Mouse (Mus musculus) ovary, adult 2 months (tissue): ENCODE measurements around the gene Abtb2. TPM values are rescaled to one million over a fixed set of nuclear protein-coding genes. Genes with fewer than 3 reads are reported as not detected.

Experiments used
- polyA plus RNA-seq: library from polyadenylated mRNA; depleted of rRNA; stranded (reverse); fragments of >200 nt; gene quantifications from 2 replicates; pipeline ENCODE4 v1.2.3, GENCODE M21; 2012; rRNA removed

Abtb2 gene
- 19.3 and 19.5 TPM in 2 replicates for polyA plus RNA-seq

DNA sequence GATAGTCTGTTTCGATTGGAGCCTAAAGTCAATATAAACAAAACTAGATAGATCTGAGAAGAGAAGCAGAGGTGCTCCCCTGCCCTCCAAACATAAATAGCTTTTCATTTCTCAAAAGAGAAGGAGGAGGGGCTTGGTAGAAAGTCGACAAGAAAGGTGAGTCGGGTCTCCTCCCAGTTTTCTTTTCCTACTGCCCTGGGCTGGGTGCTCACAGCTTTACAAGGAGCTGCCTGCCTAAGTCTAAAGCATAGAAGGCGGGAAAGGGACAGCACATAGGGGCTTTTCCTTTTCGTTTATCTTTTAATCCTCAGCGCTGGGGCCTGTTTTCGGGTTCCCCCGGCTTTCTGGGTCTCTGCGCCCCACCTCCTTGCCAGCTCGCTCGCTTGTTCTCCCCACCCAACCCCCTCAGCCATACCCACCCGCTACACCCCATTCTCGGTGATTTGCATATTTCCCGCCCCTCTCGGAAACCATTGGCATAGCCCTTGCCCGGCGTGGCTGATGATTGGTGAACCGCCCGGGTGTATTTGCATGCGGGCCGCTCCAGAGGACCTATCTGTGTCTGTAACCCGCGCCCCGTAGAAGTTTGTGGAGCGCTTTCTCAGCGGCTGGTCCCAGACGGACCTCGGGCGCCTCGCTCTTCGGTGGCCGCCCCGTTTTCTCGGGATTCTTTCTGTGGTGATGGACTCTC is at the start of gene Abtb2:
Abtb2 (plus strand) TSS at position 579 of the 691 bp plus-strand sequence.

DNA sequence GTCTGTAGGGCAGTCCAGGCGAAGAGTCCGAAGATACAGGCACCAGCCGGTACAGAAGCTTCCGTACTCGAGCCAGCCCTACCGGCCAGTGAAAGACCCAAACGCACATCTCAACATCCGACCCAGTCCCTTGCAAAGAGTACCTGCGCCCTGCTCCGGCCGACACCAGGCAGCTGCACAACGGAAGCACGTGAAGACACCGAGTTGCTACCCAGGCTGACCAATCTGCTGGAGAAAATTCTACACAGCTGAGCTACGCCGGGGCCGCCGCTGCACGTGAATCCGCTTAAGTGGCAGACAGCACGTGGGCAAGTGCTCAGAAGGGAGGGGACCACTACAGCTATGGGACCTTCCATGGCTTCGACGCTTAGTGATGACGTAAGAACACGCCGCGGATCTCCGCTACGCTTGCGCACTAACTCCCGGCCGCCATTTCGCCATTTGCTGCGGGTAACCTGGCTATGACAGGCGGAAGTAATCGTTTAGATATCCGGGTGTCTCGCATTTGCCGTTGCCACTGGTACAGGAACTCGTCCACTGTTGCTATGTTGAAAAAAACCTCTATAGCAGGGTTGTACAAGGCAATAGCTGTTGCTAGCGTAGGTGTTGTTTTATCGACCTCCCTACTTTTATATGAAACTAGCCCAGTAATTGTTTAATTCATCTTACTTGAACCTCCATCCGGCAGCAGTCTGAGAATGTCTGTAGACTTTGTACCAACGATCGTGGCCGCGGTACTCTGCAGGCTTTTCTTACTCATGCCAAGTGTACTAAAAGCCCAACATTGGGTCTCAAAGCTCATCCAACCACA is 195.0 kb downstream of the Abtb2 start, which contains the start of gene Nat10:
Nat10 (minus strand) TSS at position 365 of the 811 bp plus-strand sequence.

Other genes with a start within 250 kb of the Abtb2 start
- 2.4 and 4.0 TPM in 2 replicates for gene Elf5, start 154.6 kb upstream of the Abtb2 start, polyA plus RNA-seq
- 47.9 and 63.5 TPM in 2 replicates for gene Cat, start 81.2 kb upstream of the Abtb2 start, polyA plus RNA-seq
- 59.5 and 94.8 TPM in 2 replicates for gene Nat10, start 195.0 kb downstream of the Abtb2 start, polyA plus RNA-seq
- gene Caprin1, start 231.3 kb downstream of the Abtb2 start, polyA plus RNA-seq = 263 and 339 TPM in 2 replicates